Mouse (Mus musculus) thymus, postnatal 25 days (tissue): ENCODE results near the gene Speg.

Experiments used
- DNase-seq: peaks from one replicate; pipeline ENCODE4 v3.0.0; 2022

The Speg gene

GRCm38 (mm10) chr1:75443247-75444024 is 68.3 kb downstream of the Speg start:
- no peak for DNase-seq

- no peak for DNase-seq
Measured at GRCm38 (mm10) chr1:75444208-75444607, 69.1 kb downstream of the Speg start.

DNA sequence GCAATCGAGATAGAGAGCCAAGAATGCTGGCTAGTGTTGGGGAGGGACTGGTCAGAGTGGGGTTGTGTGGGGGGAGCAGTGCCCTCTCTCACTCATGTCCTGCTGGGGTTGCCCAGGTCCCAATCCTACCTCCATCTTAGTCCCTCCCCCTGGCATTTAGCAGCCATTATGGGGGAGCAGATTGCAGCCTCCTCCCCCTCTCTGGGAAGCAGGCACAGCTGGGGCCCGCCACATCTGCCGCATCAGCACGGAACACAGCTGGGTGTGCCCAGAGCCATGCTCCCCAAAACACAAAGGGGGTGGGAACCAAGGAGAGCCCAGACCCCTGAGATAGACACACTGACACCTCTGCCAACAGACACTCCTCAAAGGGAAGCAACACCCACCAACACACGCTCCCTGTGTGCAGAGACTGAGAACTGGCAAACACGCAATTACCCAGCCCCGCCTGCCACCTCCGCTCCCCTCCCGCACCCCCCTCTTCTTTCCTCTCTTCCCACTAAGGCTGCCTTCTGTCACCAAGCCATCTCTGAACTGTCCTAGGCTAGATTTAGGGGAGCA is 70.1 kb downstream of the Speg start:
- no peak for DNase-seq

DNA sequence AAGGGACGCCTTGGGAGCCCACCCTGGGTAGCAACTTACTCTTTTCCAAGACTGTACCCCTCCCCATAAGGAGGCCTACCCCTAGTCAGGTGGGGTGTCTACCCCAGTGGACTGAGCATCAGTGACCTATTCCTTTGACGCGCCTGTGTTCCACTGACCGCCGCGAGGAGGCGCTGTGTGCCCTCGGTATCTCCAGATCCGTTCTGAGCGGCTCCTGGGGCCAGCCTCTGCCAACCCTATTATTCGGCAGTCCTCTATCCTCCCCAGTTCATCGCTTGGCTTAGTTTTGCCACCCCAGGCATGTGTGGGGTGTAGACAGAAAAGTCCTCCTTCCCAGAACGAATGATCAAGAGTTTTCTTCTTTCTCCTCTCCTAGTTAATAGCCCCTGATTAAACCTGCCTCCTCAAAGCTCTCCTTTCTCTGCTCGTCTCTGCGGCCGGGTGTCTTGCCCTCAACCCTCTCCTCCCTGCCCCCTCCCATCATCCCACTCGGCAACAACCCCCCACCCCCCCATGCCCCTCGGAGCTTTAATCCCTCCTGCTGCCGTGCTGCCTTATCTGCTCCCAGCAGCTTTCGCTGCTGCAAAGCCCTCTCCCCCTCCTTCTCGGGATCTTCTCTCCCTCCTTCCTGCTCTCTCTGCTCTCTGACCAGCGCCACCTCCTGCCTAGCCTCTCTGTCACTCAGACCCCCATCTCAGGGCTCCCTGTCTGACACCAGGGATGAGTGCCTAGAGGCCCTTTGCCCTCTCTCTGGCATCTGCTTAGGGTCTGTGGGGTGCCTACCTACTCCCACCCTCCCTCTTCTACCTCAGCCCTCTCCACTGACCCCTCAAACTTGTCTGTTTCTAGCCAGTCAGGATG is 70.9 kb downstream of the Speg start:
- peak; percentile 52 for DNase-seq

GRCm38 (mm10) chr1:75446656-75447055 is 71.6 kb downstream of the Speg start:
- DNase-seq = no peak

DNA sequence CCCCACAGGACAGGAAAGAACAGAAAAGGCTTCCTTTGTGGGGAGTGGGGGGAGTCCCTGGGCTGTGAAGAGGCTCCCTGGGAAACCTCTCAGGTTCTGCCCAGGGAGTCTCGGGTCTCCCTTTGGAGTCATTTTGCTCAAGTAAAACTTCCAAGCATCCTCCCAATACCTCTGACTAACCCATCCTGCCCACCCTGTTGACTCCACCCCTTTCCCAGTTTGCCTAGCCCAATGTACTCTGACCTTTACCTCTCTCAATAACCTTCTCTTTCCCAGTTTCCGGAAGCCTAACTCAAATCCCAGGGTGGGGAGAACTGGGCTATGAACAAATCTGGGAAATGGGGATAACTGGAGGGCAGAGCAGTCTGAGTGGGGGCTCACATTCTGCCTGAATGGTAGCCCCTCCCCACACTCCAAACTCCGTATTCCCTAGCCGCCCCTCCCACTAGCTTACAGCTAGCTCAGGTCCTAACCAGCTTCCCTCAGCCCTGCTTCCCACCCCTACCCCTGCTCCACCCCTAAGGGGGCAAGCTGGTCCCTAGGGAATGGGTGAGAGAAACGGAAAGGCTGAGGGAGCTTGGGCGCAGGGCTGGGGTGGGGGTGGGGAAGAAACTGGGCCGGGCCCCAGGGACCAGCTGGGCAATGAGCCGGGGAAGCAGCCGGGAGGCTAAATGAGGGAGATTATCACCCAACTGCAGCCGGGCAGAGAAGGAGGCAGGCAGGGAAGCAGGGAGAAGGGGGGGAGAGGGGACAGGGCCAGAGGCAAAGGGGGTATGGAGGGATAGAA is 72.4 kb downstream of the Speg start:
- DNase-seq = no peak

DNA sequence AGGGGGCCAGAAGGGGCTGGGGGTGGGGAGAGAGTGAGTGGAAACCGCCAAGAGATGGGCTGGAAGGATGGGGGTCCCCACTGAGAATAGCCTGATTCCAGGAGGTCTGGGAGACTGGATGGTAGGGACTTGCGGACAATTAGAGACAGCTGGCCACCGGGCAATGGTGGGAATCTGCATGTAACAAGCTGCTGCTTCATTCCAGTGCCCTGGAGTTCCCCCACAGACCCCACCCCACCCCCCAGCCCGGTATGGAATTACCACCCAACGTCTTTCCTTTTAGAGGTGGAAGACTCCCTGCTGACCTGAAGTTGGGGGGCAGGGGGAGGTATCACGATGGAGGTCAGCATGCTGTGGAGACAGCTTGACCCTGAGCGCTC is 72.9 kb downstream of the Speg start:
- DNase-seq = no peak

DNA sequence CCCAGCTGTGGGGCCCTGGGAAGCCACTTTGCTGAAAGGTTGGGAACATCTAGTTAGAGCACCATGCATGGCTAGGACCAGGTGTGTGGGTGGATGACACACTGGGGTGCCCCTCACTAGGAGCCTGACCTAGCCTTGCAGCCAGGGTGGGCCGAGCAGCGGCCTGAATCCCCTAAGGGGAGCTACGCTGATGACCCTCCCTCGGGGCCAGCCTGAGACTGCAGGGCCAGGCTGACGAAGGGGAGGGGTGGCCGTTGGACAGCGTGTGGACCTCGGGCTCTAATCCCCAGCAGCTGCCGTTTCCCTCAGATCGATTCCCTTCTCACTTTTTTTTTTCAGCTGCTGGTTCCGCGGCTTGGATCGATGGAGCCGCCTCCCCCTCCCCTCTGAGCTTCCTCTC is 73.8 kb downstream of the Speg start:
- no peak for DNase-seq

GRCm38 (mm10) chr1:75449377-75450135 is 74.5 kb downstream of the Speg start:
- no peak for DNase-seq

GRCm38 (mm10) chr1:75450314-75451005 is 75.4 kb downstream of the Speg start, which contains the start of gene Asic4:
Gene Asic4 (plus strand): TSS chr1:75450436.
- DNase-seq = no peak

- no peak for DNase-seq
Measured at GRCm38 (mm10) chr1:75451900-75452299, 76.8 kb downstream of the Speg start.

- no peak for DNase-seq
Measured at GRCm38 (mm10) chr1:75455433-75455832, 80.3 kb downstream of the Speg start.

DNA sequence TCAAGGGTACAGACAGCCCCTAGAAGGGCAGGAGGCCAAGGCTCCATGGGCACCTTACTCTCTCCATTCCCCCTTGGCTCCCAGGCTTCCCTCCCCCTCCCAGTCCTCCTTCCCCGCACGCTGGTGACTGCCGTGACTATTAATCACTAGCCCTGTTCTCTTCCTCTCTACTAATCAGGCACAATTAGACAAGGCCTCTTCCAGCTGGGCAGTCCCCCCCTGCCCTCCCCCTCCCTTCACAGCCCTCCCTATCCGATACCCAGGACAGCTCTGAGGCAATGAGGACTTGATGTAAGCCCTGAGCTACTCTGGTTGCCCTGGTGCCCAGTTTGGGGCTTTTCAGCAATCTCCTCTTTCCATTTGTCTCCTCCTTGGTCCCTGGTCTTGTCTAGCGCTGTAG is 80.9 kb downstream of the Speg start:
- DNase-seq = no peak

GRCm38 (mm10) chr1:75456746-75457564 is 81.9 kb downstream of the Speg start:
- DNase-seq = peak; percentile 11

GRCm38 (mm10) chr1:75457710-75458024 is 82.6 kb downstream of the Speg start:
- no peak for DNase-seq

DNA sequence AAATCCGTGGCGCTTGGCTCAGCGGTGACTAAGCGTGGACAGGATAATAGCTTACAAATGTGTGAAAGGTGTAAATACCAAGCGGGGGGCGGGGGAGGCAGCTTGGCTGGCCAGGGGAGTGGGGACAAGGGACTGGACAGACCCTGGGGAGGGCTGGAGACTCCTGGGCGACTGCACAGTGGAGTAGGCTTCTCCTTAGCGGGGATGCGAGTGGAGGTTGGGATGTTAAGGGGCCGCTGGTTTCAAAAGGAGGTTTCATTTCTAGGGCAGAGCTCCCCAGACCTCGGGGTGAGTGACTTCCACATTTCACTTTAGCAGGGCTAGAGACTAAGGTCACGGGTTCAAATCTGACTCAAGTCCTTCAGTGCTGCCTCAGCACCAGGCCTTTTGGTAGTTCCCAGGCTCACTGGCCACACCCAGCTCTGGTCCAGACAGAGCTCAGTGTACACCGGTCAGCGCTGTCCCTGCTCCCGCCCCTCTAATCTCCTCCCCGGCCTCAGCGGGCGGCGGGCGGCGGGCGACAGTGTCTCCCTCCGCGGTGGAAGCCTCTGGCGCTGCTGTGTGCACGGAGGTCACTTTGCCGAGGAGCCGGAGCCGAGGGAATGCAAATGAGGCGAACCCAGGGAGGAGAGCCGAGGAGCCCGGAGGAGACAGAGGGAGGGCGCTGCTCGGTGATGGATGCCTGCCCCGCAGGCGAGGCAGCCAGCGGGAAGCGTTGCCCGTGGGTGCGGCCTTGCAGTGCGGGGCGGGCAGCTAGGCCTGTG is 83.1 kb downstream of the Speg start:
- no peak for DNase-seq

- no peak for DNase-seq
Measured at GRCm38 (mm10) chr1:75458789-75459684, 83.9 kb downstream of the Speg start.

DNA sequence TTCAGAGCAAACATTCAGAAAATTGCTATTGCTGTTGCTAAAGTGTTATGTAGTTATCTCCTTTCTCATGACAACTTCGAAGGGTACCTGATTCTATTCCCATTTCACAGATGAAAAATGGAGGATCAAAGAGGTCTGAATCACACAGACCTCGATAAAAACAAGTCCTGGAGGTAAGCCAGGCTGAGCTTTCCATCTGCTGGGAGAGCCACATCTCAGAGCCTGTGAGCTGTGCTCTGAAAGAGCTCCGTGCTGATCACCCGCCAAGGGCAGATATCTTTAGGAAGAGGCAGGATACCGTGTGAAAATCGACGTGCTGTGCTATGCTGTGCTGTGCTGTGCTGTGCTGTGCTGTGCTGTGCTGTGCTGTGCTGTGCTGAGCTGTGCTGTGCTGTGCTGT is 85.2 kb downstream of the Speg start:
- no peak for DNase-seq

- no peak for DNase-seq
Measured at GRCm38 (mm10) chr1:75462636-75463035, 87.5 kb downstream of the Speg start.
